Mouse (Mus musculus): Measurements from ENCODE around the gene Ncmap. TPM values are rescaled to one million over a fixed set of nuclear protein-coding genes. Genes with fewer than 3 reads are reported as not detected.

Ncmap gene
- polyA plus RNA-seq, 1 experiment, result 0.04 TPM

DNA sequence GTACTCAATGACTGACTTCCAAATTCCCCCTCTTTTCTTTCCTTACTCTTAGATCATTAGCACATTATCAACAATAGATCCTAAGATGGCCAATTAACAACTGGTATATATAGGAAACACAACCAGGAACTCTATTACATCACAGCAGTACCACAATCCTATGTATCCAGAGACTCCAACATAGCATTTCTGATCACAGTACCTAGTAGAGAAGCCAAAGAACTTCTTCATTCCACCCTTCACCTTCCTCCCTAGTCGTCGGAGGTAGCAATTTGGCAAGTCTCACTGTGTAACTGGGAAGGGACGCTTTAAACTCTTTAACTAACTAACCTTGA is 62.0 kb downstream of the Ncmap start:
- H3ac ChIP-seq (ENCODE audit: control insufficient read depth, insufficient read length), result no peak overlapping the region
- TF ChIP-seq E2F4 (IDR thresholded peaks at IDR 0.05; ENCODE audit: insufficient read depth), result no peak
- TF ChIP-seq TCF12 (IDR thresholded peaks at IDR 0.05; ENCODE audit: insufficient read depth, poor library complexity, severe bottlenecking), result no peak
- no peak for TF ChIP-seq REST (IDR thresholded peaks at IDR 0.05; ENCODE audit: insufficient read depth, insufficient read length)
- TF ChIP-seq MYOG (IDR thresholded peaks at IDR 0.05; ENCODE audit: control insufficient read depth in 1 of 3, insufficient read depth in 1 of 3, insufficient read length in 2 of 3, low read depth in 2 of 3), result no peak
- no peak for TF ChIP-seq USF1 (IDR thresholded peaks at IDR 0.05; ENCODE audit: low read depth)
- TF ChIP-seq SRF (IDR thresholded peaks at IDR 0.05; ENCODE audit: control insufficient read depth, insufficient read length, low read depth), result no peak
- peaks cover 71% of the 10 kb centered on the region for H3K36me3 ChIP-seq (ENCODE audit: control insufficient read depth, insufficient read depth)
- H3K27me3 ChIP-seq (ENCODE audit: control insufficient read depth, insufficient read depth, insufficient read length), result no peaks in the 10 kb centered on the region
- no peak overlapping the region for H3K4me2 ChIP-seq (ENCODE audit: low read depth)
- no peak overlapping the region for H3K4me3 ChIP-seq
- H3K79me2 ChIP-seq (ENCODE audit: control insufficient read depth, insufficient read depth), result peaks cover 67% of the 10 kb centered on the region

DNA sequence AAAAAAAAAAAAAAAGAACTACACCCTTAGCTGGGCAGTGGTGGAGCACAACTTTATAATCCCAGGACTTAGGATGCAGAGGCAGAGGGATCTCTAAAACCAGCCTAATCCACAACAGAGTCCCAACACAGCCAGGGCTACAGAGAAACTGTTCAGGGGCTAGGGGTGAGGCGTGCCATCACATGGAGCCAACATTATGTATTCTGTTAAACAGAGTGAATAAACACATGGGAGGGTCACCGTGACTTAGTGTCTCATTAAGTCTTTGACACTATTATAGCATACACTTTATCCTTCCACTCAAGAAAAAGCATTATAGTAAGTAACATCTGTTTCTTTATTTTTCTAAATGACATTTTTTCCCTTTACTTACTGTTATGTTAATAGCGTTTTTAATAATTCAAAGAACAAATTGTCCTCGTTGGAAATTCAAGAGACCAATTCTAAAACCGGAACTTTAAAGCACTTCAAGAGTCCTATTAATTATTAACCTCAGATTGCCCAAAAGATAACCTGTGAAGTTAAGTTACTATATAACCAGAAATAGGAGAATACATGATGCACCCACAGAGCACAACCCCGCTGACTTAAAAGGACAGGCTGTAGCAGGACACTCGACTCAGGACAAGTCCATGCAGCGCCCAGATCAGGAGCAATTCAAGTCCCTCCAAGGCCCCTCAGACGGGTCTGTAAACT is 62.6 kb downstream of the Ncmap start:
- peaks cover 70% of the 10 kb centered on the region for H3K36me3 ChIP-seq (ENCODE audit: control insufficient read depth, insufficient read depth)
- peaks cover 67% of the 10 kb centered on the region for H3K79me2 ChIP-seq (ENCODE audit: control insufficient read depth, insufficient read depth)

DNA sequence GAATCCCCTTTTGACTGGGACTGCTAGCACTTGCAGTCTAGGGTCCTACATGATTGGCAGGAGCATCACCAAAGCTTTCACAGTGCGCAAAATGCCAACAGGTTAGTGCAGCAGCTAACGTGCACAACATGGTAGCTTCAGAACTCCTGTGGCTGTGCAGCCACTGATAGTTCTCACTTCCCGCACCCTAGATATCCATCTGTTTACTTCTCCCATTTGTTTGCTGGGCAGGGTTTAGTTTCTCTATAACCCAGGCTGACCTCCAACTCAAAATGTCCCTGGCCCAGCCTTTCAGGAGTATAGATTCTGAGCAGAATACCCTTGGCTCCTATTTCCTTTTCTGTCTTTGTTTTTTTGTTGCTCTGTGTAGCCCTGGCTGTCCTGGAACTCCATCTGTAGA is 71.6 kb downstream of the Ncmap start:
- no peak overlapping the region for H3K4me2 ChIP-seq (ENCODE audit: low read depth)
- peaks cover 4% of the 10 kb centered on the region for H3K79me2 ChIP-seq (ENCODE audit: control insufficient read depth, insufficient read depth)
- H3K27me3 ChIP-seq (ENCODE audit: control insufficient read depth, insufficient read depth, insufficient read length), result no peaks in the 10 kb centered on the region
- H3K4me3 ChIP-seq, result no peak overlapping the region
- peaks cover 70% of the 10 kb centered on the region for H3K36me3 ChIP-seq (ENCODE audit: control insufficient read depth, insufficient read depth)
- TF ChIP-seq TCF12 (IDR thresholded peaks at IDR 0.05; ENCODE audit: insufficient read depth, poor library complexity, severe bottlenecking) (no peak), REST (IDR thresholded peaks at IDR 0.05; ENCODE audit: insufficient read depth, insufficient read length) (no peak), USF1 (IDR thresholded peaks at IDR 0.05; ENCODE audit: low read depth) (no peak), CEBPB (IDR thresholded peaks at IDR 0.05; ENCODE audit: insufficient read depth, poor library complexity, severe bottlenecking) (no peak), MYOG (IDR thresholded peaks at IDR 0.05; ENCODE audit: control insufficient read depth in 1 of 3, insufficient read depth in 1 of 3, insufficient read length in 2 of 3, low read depth in 2 of 3) (no peak), MAX (IDR thresholded peaks at IDR 0.05; ENCODE audit: low read depth) (no peak), MYOD1 (IDR thresholded peaks at IDR 0.05; ENCODE audit: control insufficient read depth in 1 of 3, insufficient read length in 2 of 3, low read depth in 2 of 3) (no peak), POLR2A (IDR thresholded peaks at IDR 0.05; ENCODE audit: insufficient read length, low read depth) (no peak), SRF (IDR thresholded peaks at IDR 0.05; ENCODE audit: control insufficient read depth, insufficient read length, low read depth) (no peak), TCF3 (IDR thresholded peaks at IDR 0.05; ENCODE audit: insufficient read length, low read depth) (no peak), E2F4 (IDR thresholded peaks at IDR 0.05; ENCODE audit: insufficient read depth) (no peak), POLR2AphosphoS2 (IDR thresholded peaks at IDR 0.05; ENCODE audit: insufficient read length, low read depth) (no peak)
- no peak overlapping the region for H3ac ChIP-seq (ENCODE audit: control insufficient read depth, insufficient read length)

More for the DNA sequence above, 62.6 kb downstream of the Ncmap start:
- H3ac ChIP-seq (ENCODE audit: control insufficient read depth, insufficient read length), result no peak overlapping the region
- H3K27me3 ChIP-seq (ENCODE audit: control insufficient read depth, insufficient read depth, insufficient read length), result no peaks in the 10 kb centered on the region
- no peak for TF ChIP-seq POLR2AphosphoS2 (IDR thresholded peaks at IDR 0.05; ENCODE audit: insufficient read length, low read depth)
- TF ChIP-seq MYOD1 (IDR thresholded peaks at IDR 0.05; ENCODE audit: control insufficient read depth in 1 of 3, insufficient read length in 2 of 3, low read depth in 2 of 3), result no peak
- no peak for TF ChIP-seq REST (IDR thresholded peaks at IDR 0.05; ENCODE audit: insufficient read depth, insufficient read length)
- no peak for TF ChIP-seq POLR2A (IDR thresholded peaks at IDR 0.05; ENCODE audit: insufficient read length, low read depth)
- no peak for TF ChIP-seq CEBPB (IDR thresholded peaks at IDR 0.05; ENCODE audit: insufficient read depth, poor library complexity, severe bottlenecking)
- no peak for TF ChIP-seq TCF12 (IDR thresholded peaks at IDR 0.05; ENCODE audit: insufficient read depth, poor library complexity, severe bottlenecking)
- TF ChIP-seq MYOG (IDR thresholded peaks at IDR 0.05; ENCODE audit: control insufficient read depth in 1 of 3, insufficient read depth in 1 of 3, insufficient read length in 2 of 3, low read depth in 2 of 3), result no peak
- no peak for TF ChIP-seq SRF (IDR thresholded peaks at IDR 0.05; ENCODE audit: control insufficient read depth, insufficient read length, low read depth)
- TF ChIP-seq TCF3 (IDR thresholded peaks at IDR 0.05; ENCODE audit: insufficient read length, low read depth), result no peak
- no peak for TF ChIP-seq USF1 (IDR thresholded peaks at IDR 0.05; ENCODE audit: low read depth)
- no peak for TF ChIP-seq MAX (IDR thresholded peaks at IDR 0.05; ENCODE audit: low read depth)
- no peak for TF ChIP-seq E2F4 (IDR thresholded peaks at IDR 0.05; ENCODE audit: insufficient read depth)
- H3K4me2 ChIP-seq (ENCODE audit: low read depth), result no peak overlapping the region
- H3K4me3 ChIP-seq, result no peak overlapping the region

DNA sequence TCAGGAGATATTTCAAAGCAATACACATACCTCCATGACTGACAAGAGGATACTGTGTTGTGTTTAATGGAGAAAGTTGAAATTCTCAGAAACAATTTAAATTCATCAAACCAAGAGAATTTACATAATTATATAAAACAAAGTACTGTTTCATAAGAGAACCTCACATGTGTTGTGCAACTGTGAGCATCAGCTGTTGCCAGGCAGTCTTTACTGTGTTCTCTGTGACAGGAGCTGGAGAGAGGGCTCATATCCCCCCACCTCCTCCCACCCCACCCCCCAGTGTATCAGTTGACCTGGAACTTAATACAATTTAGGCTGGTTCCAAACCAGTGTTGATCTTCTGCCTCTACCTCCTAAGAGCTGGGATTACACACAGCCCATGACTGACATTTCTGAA is 72.0 kb downstream of the Ncmap start:
- H3K4me2 ChIP-seq (ENCODE audit: low read depth), result no peak overlapping the region

DNA sequence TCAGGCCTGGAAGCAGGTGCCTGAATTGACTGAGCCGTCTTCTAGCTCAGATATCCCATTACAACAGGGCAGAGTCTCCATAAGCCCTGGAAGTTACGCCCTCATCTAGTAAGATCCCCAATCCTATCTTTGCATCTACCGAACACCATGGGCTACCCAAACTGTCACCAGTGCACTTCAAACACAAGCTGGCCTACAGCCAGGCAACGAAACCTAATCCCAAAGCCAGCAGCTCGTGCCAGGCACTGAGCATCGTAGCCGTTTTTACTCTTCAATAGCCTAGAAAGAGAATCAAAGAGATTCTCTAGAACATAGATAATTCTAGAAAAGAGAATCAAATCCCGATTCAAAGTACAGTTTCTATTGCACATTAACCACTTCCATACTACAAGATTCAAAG is 75.0 kb downstream of the Ncmap start:
- Histone ChIP-seq H3K4me3 (no peak overlapping the region), H3K79me2 (ENCODE audit: control insufficient read depth, insufficient read depth) (peaks cover 4% of the 10 kb centered on the region), H3ac (ENCODE audit: control insufficient read depth, insufficient read length) (no peak overlapping the region), H3K36me3 (ENCODE audit: control insufficient read depth, insufficient read depth) (peaks cover 58% of the 10 kb centered on the region), H3K4me2 (ENCODE audit: low read depth) (no peak overlapping the region), H3K27me3 (ENCODE audit: control insufficient read depth, insufficient read depth, insufficient read length) (no peaks in the 10 kb centered on the region)
- TF ChIP-seq MYOG (IDR thresholded peaks at IDR 0.05; ENCODE audit: control insufficient read depth in 1 of 3, insufficient read depth in 1 of 3, insufficient read length in 2 of 3, low read depth in 2 of 3) (no peak), POLR2AphosphoS2 (IDR thresholded peaks at IDR 0.05; ENCODE audit: insufficient read length, low read depth) (no peak), POLR2A (IDR thresholded peaks at IDR 0.05; ENCODE audit: insufficient read length, low read depth) (no peak), MYOD1 (IDR thresholded peaks at IDR 0.05; ENCODE audit: control insufficient read depth in 1 of 3, insufficient read length in 2 of 3, low read depth in 2 of 3) (no peak), REST (IDR thresholded peaks at IDR 0.05; ENCODE audit: insufficient read depth, insufficient read length) (no peak), USF1 (IDR thresholded peaks at IDR 0.05; ENCODE audit: low read depth) (no peak), CEBPB (IDR thresholded peaks at IDR 0.05; ENCODE audit: insufficient read depth, poor library complexity, severe bottlenecking) (no peak), SRF (IDR thresholded peaks at IDR 0.05; ENCODE audit: control insufficient read depth, insufficient read length, low read depth) (no peak), TCF12 (IDR thresholded peaks at IDR 0.05; ENCODE audit: insufficient read depth, poor library complexity, severe bottlenecking) (no peak), E2F4 (IDR thresholded peaks at IDR 0.05; ENCODE audit: insufficient read depth) (no peak), MAX (IDR thresholded peaks at IDR 0.05; ENCODE audit: low read depth) (no peak), TCF3 (IDR thresholded peaks at IDR 0.05; ENCODE audit: insufficient read length, low read depth) (no peak)

More for the DNA sequence above, 72.0 kb downstream of the Ncmap start:
- Histone ChIP-seq H3K36me3 (ENCODE audit: control insufficient read depth, insufficient read depth) (peaks cover 71% of the 10 kb centered on the region), H3ac (ENCODE audit: control insufficient read depth, insufficient read length) (no peak overlapping the region), H3K79me2 (ENCODE audit: control insufficient read depth, insufficient read depth) (peaks cover 4% of the 10 kb centered on the region), H3K27me3 (ENCODE audit: control insufficient read depth, insufficient read depth, insufficient read length) (no peaks in the 10 kb centered on the region), H3K4me3 (no peak overlapping the region)
- no peak for TF ChIP-seq POLR2A (IDR thresholded peaks at IDR 0.05; ENCODE audit: insufficient read length, low read depth)

Data from myocyte (in vitro differentiated cells).